Mouse (Mus musculus) spleen, postnatal 10 days (tissue): ENCODE measurements around the gene Vav2.

ENCODE experiments used
- DNase-seq, 2 experiments: peaks; one replicate each; pipeline ENCODE4 v3.0.0; 2021 to 2022; ENCODE audit warnings: low spot score in 2 of 2

Vav2 gene

GRCm38 (mm10) chr2:27280920-27281611 lies 145.8 kb downstream of the Vav2 start:
- DNase-seq = peak; percentile 48 to 79

DNA sequence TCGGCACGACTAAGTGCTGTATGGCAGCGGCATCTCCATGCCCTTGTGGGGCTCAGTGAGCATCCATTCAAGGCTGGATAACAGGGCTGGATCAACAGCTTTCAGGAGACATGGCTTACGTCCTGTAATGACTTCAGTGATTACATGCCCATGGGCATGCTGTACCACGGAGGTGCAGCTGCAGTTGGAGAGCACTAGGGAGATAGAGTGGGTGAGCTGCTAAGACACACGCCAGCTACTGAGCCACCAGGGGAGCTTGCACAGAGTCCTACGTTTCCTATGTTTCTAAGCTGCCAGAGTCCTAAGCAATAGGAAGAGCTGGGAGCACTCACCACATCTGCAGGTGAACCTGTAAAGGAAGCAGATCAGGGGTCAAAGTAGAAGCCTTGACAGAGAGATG lies 148.0 kb downstream of the Vav2 start:
- no peak for DNase-seq

- DNase-seq = no peak
Measured at GRCm38 (mm10) chr2:27268325-27268724, 158.5 kb downstream of the Vav2 start.

DNA sequence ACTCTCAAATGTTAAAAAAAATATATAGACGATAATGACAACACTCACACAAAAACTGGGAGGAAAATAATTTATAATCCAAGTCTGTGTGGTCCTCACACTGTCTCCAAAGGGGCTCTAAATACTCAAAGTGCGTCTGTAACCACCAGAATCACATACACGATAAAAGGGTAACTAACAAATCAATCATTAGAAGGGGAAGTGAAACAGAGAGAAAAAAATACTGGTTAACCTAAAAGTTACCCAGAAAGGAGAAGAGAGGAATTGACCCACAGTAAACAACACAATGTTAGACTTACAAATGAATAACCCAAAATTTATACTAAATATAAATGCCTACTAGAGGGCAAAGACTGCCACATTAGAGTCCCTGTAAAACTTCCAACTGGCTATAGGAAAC lies 161.0 kb downstream of the Vav2 start:
- DNase-seq = no peak

DNA sequence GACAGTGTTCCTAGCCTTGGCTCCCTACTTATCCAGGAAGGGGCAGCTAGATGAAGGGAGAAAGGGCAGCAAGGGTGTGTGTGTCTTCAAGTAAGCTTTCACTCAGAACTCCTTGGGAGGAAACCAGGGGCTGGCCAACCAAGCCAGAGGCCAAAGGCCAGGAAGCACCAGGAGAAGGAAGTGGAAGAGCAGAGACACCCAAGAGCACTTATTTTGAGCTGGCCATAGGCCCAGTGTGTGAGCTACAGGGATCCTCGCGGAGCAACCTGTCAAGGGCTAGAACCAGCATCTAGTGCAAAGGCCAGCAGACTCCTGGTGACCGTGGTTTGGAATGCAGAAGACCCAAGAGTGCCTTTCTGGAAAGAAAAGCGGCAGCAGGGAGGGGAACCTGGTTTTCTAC lies 163.8 kb downstream of the Vav2 start:
- DNase-seq = no peak

GRCm38 (mm10) chr2:27251434-27251833 lies 175.4 kb downstream of the Vav2 start:
- no peak for DNase-seq

GRCm38 (mm10) chr2:27248211-27248610 lies 178.6 kb downstream of the Vav2 start, which contains the start of gene Sardh:
Gene Sardh (minus strand): TSS chr2:27248337.
- DNase-seq = no peak

DNA sequence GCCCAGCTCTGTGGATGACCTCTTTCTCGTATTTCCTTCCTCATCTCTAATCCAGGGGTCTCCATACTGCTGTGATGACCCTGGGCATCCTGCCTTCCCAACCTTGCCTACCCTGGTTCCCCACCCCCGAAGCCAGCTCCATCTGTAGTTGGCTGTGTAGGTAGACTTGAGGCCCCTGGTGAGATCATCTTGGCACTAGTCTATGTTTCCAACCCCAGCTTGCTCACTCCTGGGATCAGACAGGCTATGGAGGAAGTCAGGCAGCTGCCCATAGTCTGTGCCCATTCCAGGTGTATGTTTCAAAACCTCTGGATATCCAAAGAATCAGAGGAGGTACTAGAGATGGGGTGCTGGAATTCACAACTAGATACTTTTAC lies 179.4 kb downstream of the Vav2 start:
- DNase-seq = no peak

DNA sequence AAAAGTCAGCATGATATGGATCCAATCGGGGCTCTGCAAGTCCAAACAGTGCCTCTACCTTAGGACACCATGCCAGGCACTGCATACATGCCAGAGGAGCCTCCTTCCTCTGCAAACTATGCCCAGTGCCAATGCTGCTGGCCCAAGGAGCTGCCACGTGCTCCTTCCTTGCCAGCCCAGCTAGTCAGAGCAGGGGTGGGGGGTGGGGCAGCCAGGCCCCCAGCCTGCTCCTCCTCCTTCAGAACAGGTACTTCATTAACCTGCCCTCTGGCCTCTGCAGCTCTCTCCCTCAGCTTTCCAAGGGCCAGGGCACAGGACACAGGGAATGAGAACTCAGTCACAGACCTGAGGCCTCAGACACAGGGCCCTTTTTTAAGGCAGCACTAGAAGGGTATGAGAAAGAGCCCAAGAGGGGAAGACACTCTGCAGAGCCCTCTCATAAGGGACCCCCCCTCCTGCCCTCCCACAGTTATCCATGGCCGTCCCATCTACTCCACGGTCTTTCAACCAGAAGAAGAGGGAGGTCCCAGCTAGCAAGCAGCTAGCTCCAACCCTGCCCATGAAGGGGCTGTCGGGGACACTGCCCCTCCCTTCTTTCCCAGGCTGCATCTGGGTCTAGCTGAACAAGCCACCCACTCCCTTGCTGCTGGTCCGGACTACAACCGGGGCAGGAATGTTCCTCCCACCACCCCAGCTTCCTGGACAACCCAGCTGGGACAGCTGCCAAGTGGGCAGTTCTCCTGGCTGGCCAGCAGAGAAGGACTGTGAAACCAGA lies 179.9 kb downstream of the Vav2 start:
- DNase-seq = peak in 1 of 2 experiments; percentile 48

DNA sequence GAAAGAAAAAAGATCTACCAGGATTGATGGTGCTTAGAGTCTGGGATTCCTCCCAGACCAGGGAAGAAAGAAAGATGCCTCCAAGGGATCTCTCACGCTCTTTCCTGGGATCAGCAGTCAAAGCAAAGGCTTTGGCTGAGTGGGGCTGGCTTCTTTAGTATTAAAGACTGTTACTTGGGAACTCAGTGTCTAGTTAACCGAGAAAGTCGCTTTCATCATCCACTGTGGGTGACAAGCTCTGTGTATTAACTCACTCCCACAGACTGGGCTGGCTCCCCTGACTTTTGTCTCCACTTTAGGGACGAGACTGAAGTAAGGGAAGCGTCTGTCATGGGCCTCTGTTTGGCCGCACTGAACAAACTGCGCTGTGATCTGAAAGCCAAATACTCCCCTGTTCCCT lies 180.9 kb downstream of the Vav2 start:
- DNase-seq = no peak

GRCm38 (mm10) chr2:27237342-27237741 lies 189.5 kb downstream of the Vav2 start:
- peak; percentile 42 to 76 for DNase-seq

GRCm38 (mm10) chr2:27235729-27236128 lies 191.1 kb downstream of the Vav2 start:
- peak; percentile 41 to 77 for DNase-seq

DNA sequence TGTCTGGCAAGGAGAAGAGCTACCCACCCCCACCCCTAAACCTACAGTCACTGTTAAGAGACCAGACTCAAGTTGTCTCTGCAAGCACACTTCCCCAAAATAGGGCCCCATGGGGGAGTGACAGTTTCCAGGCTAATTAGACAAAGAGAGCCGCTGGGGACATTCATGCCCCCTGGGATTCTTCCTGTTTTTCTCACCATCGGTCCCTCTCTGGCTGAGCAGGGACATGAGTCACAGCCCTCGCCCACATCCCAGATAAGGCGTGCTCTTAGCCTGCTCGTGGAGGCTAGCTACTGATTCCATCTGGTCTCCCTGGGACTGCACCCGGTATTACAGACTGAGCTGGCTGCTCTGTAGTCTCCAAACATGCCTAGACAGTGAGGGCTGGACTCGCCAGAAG lies 194.5 kb downstream of the Vav2 start:
- peak in 1 of 2 experiments; percentile 34 for DNase-seq

DNA sequence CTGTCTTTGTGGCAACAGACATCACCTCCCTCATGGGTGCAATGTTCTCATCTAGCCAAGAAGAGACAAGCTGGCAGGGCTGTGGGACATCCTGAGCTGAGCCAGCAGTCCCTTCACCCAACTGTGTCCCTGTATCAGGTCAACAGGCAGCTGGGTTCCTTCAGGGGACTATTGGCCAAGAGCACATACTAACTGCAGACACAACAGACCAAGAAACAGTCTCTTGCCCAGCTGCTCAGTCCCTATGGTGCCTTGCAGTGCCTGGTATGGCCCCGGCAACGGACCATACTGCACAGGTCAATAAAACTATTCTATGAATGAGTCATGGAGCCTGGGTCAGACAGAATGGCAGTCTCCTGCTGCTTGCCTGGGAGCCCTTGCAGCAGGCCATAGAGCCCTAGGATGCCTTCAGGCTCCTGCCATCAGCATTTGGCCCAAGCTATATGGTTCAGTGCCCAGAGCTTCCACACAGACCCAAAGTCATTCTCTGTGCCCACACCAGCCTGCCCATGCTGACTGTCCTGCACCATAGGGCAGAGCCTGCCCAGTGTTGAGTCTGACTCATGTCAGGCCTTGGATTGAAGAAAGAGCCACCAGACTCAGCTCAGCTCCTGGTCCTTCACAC lies 197.2 kb downstream of the Vav2 start:
- no peak for DNase-seq

DNA sequence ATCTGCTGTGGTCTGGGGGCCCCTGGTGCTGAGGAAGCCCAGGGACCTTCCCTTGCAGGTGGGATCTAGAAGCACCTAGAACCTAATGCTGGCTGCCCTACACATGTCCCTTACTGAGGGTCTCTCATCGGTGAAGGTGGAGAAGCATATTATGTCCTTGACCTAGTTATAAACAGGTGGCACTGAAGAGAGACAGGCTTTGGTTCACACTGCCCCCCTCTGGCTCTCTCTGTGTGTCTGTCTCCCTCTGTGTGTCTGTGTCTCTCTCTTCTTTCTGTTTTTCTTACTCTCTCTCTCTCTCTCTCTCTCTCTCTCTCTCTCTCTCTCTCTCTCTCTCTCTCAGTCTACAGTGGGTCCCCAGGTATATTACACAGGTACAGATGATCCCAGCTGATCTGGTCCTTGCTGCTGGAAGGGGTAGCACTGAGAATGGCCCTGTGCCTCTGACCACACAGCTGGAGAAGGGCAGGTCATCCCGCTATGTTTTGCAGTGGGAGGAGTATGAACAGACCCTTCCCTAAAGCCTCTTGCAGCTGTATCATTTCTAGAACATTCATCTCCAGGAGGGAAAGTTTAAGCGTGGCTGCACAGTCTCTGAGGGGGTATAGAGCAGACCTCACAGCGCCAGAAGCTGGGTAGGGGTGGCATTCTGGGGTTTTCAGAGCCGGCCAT lies 197.9 kb downstream of the Vav2 start:
- DNase-seq = no peak

- DNase-seq = no peak
Measured at GRCm38 (mm10) chr2:27226572-27226971, 200.3 kb downstream of the Vav2 start.

DNA sequence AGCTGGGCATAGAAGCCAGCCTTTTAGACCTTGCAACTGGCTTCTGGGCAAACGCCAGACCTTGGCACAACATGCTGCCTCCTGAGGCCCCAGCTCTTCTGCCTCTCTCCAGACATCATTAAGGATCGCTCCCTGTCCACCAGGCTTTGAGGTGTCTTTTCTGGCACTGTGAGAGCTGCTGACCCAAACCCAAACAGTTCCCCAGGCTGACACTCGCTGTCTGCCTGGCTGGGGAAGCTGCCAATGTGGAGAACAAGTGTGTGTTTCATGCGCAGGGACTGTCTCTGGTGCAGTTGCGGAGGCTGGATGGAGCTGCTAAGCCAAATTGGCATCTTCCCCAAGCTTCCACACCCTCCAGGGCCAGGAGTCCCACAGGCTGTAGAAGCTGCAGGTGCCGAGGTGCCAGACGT lies 203.8 kb downstream of the Vav2 start:
- no peak for DNase-seq

DNA sequence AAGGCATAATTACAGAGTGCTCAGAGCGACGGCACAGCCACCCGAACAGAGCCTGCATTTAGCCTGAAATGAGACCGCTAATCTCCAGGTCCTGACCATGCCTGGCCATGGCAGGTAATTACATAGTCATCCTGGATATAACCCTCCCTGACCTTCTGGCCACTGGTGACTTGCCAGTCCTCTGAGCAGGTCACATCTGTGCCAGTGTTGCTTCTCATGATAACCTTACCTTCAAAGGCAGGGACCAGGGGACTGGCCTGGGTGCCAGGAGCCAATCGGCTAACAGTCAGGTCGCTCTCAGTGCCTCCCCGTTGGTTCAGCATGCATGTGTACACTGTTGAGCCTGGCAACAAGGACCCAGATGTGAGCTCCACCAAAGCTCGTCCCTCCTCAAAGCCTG lies 208.3 kb downstream of the Vav2 start:
- DNase-seq = no peak

DNA sequence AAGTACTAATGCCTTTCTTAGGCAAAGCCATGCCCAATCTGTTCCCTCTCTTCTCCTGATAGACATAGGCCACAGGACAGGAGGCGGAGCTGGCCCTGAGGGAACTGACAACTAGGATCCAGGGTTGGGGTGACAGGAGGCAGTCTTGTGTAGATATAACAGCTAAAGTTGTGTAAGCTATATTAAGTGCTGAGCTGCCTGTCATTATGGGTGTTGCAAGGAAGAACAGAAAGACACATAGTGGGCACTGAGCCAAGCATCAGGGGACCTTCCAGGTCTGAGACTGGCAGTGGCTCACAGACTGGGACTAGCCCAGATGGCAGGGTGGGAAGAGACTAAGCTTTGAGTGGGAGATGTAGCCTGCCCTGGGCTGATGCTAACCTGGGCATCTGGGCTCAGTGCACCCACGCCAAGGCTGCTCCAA lies 208.7 kb downstream of the Vav2 start:
- no peak for DNase-seq

- DNase-seq = no peak
Measured at GRCm38 (mm10) chr2:27215537-27215936, 211.3 kb downstream of the Vav2 start.
